Mouse (Mus musculus): ENCODE measurements at regions not wholly inside any gene's neighbourhood (a gene's known extent, or its start where the extent isn't known, plus 50 kb on each side); places are given as distances from the start of the nearest gene placed in this dataset.
A peak's percentile ranks its signal among the peaks of the same experiment; 100 is the strongest.
"Not testable (repeated sequence)": the region's sequence is repeated elsewhere in the genome, so short reads cannot be mapped to it uniquely, and the experiment has no call there.

DNA sequence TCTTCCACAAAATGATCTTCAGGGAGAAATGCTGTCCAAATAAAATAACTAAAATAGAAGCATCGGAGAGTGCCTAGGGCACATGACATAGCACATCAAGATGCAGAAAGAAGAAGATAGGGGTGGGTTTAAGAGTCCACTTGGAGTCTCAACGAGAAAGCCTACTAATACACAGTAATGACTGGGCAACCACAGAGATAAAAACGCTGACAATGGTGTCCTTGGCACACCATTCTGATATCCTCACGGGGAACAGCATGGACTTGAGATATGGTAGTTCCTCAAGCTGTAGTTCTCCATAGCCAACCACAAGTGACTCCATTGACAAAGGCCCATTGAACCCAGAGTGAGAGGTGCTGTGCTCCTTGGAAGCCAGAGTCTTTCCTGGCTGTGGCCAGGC is 105.8 kb downstream of the Dad1 start:
- DNase-seq, result no peak

DNA sequence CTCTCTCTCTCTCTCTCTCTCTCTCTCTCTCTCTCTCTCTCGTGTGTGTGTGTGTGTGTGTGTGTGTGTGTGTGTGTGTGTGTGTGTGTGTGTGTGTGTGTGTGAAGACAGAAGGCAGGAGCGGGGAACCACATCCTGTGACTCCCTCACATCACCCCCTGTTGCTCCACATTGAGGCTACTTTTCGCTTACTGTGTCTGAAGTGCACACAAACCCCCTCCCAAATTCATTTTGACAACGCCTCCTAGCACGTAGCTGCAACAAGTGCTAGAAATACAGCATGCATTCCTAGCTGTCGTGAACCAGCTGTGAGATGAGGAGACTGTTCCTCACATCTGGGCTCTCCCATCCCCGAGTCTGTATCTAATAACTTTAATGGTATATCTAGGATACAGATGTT is 106.4 kb downstream of the Dad1 start:
- no peak for DNase-seq

DNA sequence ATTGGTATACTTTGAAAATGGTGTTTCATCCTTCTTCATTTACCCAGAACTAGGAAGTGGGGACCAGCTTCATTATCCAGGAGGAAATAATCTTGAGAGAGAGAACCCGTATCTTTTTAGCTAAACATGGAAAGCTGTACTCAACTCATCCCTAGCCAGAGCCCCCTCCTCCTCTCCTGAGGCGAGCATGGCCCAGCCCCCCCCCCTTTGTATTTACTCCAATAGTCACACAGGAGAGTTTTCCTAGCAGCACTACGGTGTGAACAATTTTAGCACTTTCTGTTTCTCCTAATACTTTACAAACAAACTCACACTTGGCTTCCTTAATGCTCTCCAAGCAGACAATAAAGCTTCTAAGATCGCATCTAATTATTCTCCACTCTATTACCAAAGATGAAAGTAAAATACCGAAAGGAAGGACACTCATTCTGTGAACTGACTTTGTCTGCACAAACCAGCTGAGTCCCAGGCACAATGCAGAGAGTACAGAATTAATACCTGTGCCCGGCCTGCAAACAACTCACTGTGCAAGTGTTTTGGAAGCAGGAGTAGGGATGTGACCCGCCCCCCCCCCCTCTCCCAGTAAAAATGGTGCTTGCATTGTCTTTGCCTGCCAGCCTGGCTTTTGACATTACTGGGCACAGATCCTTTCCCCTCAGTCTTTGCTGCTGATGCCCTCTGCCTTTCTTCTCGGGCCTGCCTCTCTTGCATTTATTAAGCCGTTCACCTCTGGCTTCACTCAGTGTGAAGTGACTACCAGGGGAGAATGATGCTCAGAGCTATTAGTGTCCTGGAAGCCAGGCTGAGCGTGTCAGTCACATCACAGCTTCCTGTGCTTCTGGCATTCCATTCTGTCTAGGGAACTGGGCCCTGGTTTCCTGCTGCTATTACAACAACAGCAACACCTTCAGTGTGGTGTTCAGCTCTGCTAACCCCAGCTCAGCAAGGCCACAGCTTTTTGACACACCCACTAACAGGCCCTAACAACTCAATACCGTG is 107.9 kb downstream of the Dad1 start:
- no peak for DNase-seq

DNA sequence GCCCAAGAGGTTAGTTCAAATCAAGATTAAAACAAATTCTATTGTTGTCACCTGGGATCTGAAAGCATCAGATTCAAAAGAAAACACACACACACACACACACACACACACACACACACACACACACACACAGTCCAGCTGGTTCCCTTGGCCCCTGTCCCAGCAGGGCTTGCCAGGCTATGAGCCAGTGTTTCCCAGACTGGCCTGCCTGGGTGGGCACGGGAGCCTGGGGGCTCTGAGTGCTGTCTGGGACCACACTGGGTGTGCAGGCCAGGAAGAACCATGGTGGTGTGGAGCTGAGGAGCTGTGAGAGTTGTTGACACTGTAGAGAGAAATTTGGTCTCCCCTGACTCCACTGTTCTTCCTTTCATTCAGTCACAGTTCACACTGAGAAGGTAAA is 110.1 kb downstream of the Dad1 start:
- DNase-seq, result peak; percentile 47 to 60

DNA sequence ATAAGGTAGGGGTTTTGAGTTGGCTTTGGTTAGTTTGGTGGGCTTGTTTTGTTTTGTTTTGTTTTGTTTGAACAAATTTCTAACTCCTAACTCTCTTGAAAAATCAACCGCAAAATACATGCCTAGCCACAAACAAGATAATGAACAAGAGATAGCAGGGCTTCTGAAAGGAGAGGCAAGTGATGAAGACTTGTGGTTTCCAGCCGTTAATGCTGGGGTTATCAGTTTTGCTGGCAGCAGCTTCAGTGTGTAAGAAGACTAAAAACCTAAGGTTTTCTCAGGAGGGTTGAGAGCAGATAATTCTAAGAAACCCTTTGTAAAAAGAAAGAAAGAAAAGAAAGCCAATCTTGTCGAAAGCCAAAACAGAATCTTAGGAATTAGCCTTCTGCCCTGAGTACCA is 115.6 kb downstream of the Dad1 start:
- no peak for DNase-seq

DNA sequence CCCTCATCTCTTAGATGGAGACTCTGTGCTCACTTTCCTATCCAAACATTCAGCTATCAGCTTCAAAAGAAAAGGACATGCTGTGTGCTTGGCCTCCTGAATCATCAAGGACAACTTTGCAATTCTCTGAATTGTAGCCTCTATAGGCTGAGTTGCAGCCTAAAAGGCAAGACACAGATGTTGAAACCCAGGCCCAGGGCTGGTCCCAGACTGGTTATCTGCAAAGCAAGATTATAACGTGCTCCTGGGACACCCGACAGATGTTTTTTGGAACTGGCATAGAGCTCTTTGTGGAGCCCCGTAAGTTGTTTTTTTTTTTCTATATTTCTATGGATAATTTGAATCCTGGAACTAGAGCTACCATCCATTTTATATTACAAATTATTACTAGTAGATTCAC is 117.4 kb downstream of the Dad1 start:
- DNase-seq, result no peak

DNA sequence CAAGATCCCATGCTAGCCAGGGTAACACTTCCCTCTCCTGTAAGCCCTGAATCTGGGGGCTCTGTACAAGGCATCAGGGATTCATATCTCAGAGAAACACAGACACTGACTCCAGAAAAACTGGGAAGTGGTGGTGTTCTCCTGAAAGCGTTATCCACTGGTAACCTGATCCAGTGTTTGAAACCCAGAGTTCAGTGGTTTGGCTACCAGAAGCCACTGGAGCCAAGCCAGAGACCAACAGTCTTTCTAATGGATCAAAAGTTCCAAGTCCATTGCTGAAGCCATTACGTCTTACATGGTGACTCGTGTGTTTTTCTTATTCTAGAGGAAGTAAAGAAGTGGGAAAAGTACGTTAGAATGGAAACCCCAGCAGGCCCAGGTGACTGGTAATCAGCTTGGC is 125.6 kb downstream of the Dad1 start:
- no peak for DNase-seq

DNA sequence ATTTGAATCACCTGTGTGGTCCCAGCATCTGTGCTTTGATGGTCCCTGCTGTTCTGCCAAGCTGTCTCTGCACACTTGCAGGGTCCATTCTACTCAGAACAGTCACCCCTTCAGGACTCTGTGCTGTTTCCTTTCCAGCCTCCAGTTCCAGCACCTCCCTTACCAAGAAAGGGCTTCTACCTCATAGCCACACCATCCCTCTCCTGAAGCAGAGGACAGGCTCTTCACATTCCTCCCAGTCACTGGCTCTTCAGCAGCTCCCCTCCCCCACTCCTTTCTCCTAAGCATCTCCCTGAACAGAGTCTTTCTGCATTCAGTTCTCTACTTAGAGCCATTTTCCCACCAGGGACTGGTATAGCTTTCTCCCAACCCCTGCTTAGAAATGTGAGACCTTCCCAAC is 128.4 kb downstream of the Dad1 start:
- DNase-seq, result peak in 1 of 2 experiments; percentile 11

DNA sequence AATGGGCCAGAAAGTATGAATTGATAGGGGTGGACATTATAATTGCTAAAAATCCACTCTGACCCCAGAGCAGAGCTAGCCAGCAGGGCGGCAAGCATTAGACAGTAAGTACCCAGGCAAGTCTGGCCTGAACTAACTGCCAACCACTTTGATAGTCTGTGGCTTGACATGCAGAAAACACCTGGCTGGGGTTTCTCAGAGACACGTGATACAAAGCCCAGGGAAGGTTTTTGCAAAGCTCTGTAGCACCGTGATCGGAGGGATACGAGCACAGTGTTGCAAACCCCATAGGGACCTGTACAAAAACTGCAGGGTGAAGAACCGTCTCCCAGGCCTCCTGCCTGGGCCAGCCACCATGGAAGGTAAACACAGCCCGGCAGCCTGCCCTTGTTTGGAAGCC is 131.9 kb downstream of the Dad1 start:
- DNase-seq, result no peak

DNA sequence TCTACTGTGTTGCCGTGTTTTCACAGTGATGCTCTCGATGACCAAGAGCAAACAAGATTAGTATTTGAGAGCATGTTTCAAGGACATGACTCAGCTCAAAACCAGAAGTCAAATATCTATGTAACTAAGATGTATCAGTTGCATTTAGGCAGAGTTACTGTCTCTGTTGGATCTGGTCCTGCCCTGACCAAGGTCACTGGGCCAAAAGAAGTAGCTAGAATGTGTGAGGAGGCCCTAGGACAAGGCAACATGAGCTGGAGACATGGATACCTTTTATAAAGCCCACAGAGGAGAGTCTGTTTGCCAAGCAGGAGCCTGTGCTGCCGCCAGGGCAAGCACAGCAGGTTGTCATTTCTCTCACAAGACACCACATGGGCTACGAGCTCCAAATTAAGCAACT is 132.6 kb downstream of the Dad1 start:
- peak in 1 of 2 experiments; percentile 8 for DNase-seq

DNA sequence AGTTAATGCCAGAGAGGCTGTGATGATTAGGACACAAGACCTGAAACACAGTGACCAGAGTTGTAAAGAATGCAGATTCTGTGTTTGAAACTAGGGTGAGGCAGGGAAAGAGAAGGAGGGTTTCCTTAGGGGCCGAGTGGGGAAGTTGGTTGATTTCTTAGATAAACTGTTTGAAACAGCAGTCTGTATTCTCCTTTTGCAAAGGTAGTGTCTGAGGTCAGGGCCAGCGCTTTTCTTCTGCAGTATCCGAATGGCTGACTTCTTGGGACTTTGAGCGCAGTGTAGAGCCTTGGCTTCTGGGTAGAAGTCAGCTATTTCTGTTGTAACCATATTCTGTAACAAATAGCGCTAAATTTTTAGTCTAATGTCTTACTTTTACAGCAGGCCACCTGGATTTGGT is 133.7 kb downstream of the Dad1 start:
- DNase-seq, result no peak

DNA sequence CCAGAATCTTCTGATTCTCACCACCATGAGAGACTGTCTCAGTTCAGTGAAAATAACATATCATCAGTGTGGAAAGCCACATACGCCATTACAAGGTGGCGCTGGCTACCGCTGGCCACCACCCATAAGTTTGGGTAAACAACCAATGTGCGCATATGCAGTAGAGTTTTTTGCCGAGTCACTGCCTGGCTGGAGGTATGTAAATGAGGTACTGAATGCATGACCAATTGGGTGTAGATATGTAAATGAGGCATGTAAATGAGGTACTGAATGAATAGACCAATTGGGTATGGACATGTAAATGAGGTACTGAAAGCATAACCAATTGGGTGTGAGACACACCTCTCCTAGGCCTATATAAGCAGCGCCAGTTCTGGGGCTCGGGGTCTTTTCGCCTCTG is 136.3 kb downstream of the Dad1 start:
- DNase-seq, result not testable (repeated sequence)

DNA sequence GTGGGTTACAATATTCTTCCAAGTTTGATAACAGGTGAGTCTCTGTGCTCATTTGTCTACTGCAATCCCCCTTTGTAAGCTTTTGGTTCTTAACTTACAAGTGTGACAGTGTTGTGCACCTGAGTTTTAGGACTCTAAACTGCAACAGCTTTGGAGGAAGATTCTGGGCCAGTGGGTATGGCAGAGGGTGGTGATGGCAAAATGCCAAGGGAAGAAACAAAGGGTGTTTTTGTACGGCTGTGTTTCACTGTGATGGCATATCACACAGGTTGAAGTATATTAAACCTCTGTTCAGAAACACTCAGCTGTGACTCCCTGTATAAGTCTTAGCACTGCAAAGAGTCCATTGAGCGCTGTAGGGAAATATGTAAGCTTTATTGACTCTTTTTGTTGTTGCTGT is 140.7 kb downstream of the Dad1 start:
- no peak for DNase-seq

DNA sequence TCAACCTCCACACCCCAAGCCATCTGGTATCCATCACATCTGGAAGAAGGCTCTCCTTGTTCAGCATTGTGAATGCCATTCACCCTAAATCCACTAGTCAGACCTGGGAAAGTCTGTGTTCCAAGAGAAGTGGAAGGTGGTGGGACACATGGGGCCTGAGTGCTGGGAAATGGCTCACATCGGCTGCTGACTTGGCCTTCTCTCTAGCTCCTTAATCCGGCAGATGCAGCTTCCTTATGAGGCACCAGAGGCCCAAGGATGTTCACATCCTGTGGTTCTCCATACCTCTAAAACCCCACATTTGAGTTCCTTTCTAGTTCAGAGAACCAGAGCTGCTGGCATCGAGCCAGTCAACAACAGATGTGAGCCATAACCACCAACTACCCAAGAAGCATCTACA is 142.9 kb downstream of the Dad1 start:
- no peak for DNase-seq

DNA sequence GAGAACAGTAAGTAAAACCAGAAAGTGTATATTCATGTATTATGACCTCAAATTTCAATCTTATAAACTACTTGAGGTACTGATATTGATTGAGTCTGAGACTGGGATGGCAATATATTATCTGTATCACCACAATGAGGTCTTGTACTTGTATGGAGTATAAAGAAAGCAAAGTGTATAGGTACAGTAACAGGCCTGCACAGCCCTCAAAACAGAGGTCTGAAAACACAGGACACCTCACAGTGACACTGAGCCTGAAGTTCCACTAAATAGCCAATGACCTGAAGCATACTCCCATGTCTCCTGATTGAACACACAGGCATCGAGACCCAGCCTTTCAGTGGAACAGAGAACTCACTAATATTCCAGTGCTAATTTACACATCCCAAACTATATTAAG is 144.8 kb downstream of the Dad1 start:
- DNase-seq, result no peak

DNA sequence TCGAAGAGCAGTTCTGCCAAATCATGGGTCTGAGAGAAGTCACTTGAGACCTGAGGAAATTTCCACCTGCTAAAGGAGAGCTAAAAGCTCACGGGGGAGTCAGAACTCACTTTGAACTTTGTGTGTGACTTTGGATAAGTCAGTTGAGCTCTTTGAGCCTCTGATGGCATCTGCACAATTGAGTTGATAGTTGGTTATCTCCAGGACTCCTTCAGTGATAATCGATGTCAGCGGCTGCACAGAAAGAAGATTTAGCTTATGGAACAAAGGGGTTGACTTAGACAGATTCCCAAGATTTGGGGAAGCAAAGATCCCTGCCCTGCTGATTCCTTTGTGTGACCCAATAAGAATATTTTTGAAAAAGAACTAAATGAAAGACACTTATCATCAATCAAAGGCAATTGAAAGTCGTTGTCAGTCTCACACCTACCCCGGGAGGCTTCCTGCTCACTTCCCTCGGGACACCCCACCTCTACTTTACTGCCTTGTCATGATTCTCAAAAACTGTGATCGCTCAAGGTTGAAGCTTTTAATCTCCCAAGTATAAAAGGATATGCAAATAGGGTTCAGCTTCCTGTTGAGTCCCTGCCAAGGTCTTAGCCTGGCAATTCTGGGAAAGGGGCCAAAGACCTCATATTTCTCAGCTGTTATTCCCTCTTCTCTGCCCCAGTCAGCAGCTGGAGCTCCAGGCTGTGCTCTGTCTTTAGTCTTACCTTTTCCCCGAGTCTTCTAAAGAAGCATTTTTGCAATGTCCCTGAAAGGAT is 145.4 kb downstream of the Dad1 start:
- peak in 1 of 2 experiments; percentile 11 for DNase-seq

DNA sequence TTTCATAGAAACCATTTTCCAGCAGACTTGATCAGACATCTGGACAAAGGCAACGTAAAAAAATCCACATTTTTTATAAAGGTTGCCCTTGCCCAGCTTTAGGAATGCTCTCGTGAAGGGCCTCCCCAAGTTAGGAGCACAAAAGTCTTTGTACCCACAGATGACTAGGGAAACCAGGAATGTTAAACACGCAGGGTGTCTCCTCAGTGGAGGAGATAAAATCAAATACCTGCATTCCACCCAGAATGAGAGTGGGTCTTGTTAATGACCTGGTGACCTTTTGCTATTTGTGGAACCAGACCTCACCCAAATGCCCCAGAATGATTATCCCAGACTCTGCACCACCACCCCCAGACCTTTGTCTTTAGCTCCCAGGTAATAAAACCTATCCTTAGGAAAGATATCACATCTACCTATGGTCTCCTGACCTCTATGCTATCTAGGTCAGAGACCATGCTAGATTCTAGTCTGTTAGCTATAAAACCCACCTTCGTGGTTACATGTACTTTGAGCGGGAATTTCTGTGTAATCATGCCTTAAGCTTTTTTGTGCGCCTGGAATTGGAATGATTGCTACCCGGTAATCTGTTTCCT is 146.6 kb downstream of the Dad1 start:
- no peak for DNase-seq

DNA sequence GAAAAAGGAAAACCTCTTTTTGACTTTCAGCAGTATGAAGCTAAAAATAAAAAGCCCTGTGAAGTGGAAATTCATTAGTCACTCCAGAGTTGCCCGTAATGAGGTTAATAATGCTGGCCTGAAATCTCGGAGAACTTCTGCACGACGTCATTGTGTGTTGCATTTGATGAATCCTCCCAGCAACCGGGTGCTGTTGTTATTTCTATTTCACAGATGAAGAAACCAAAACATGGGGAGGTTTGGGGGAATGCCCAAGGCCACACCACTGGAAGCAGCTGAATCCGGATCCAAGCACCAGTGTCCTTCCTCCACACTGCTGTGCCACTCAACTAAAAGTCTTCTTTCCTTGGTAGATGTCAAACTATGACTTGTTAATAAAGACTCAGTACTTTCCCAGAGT is 149.7 kb downstream of the Dad1 start:
- DNase-seq, result no peak

DNA sequence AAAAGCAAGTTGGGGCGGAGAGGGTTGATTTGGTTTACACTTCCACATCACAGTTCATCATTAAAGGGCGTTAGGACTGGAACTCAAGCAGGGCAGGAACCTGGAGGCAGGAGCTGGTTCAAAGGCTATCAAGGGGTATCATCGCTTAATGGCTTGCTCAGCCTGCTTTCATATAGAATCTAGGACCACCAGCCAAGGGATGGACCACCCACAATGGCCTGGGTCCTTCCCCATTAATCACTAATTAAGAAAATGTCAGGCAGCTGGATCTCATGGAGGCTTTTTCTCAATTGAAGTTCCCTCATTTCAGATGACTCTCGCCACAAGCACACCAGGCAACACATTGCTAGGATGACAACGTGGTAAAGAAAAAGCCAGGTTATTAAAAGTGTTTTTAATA is 150.4 kb downstream of the Dad1 start:
- DNase-seq, result no peak

DNA sequence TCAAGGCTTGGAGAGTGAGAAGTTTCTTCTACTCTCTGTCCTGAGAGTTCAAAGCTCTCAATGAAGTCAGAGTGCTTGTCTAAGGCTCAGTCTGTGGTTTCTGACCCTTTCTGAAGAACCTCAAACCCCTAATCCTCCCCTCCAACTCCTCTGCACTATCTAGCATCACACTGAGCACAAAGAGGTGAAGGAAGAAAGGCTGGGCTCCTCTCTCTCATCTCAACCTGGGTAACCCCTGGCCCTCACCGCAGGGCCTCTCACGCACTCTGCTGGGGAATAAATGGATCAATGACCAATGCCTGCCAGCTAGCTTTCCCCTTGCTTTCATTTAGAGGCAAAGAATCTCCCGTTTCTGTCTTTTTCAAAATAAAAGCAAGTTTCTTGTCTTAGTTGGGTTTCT is 150.8 kb downstream of the Dad1 start:
- DNase-seq, result no peak

DNA sequence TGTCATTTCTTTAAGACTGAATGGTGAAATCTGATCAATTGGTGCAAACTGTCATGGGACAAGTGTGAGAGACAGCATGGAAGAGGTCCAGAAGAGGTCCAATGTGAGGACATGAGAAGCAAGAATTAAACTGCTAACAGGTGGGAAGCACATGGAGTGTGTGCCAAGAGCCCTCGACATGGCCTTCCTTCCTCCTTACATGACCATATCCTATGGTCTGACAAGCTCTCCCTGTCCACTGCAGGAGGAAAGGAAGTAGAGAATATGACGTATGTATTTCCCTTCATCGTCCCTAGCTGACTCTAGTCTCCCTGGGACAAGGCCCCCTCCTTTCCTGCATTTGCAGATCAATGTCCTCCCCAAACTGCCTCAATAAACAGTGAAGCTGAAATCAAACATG is 152.1 kb downstream of the Dad1 start:
- DNase-seq, result no peak

DNA sequence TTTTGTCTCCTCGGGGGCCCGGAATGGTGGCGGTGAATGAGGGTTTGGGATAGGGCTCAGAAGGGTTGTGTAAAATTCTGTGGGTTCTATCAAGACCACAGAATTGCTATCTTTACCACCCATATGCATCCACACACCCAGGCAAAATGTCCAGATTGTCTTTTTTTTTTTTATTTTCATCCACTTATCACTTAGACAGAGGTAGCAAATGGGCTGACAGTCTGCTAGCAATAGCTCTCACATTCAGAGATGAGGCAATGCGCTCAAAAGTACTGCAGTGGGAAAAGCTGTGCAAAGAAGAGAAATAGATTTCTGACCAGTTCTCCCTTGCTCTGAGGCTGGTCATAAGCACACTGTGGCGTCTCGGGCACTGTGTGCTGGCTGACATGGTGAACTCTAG is 154.5 kb downstream of the Dad1 start:
- no peak for DNase-seq

DNA sequence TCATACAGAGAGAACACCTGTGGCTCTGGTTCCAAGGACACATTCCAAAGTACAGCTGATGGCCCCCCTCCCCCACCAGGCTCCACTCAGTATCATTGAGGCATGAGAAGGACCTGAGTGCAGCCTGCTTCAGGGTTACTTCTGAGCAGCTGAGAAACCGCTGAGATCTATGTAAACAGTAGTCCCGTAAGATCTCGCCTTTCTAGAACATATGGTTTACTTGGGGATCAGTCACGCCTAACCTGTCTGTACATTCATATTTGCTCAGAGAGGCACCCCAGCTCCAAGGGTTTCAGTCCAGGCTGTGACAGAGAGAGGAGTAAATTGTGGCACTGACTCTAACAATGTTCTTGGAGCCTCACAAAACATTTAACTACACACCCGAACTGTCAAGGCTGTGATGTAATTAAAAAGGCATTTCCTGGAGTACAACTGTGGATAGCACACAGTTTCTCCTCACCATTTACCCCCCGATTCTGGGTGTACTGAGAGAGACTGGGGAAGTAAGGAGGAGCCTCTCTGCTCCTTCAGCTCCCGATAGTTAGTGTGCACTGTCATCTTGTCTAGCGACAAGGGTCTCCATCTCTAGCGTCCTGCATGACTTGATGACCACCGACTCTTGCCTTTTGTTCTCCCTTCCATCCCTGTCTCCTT is 155.7 kb downstream of the Dad1 start:
- DNase-seq, result no peak
